Mouse (Mus musculus) spleen, adult 2 months (tissue): ENCODE measurements at regions not wholly inside any gene's neighbourhood (a gene's known extent, or its start where the extent isn't known, plus 50 kb on each side); places are given as distances from the start of the nearest gene placed in this dataset.

Source experiments
- DNase-seq, 2 experiments: peaks; one replicate each; pipeline versions ENCODE4 v3.0.0 to v3.0.0-alpha.2; 2012 to 2021; ENCODE audit warnings: low spot score in 2 of 2, low read depth in 1 of 2
- H3K27ac ChIP-seq: fragments of 200-500 bp; 2 replicates; pipeline ENCODE4 v1.5.1; 2012; ENCODE audit warnings: low read length, inconsistent platforms; ENCODE audit not compliant: insufficient read depth
- H3K27me3 ChIP-seq: fragments of 200-500 bp; 2 replicates; pipeline ENCODE4 v1.6.1; 2012; ENCODE audit warnings: mild to moderate bottlenecking, moderate library complexity, low read length, inconsistent platforms; ENCODE audit not compliant: control insufficient read depth, insufficient read depth
- H3K36me3 ChIP-seq: fragments of 200-500 bp; 2 replicates; pipeline ENCODE4 v1.6.1; 2012; ENCODE audit warnings: mild to moderate bottlenecking, low read length, inconsistent platforms; ENCODE audit not compliant: control insufficient read depth, insufficient read depth
- H3K4me1 ChIP-seq: fragments of 200-500 bp; 2 replicates; pipeline ENCODE4 v1.6.1; 2011; ENCODE audit warnings: inconsistent platforms; ENCODE audit not compliant: control insufficient read depth, insufficient read depth, insufficient read length
- H3K4me3 ChIP-seq: fragments of 200-500 bp; 2 replicates; pipeline ENCODE4 v1.5.1; 2011; ENCODE audit warnings: mild to moderate bottlenecking, inconsistent platforms; ENCODE audit not compliant: insufficient read depth, insufficient read length; ENCODE audit errors: extremely low read depth
- CTCF ChIP-seq: fragments of 200-500 bp; IDR thresholded peaks from 2 replicates; pipeline ENCODE4 v1.5.1; 2011; ENCODE audit warnings: mild to moderate bottlenecking, inconsistent platforms; ENCODE audit not compliant: insufficient read depth, insufficient read length, insufficient replicate concordance; ENCODE audit errors: extremely low read depth
- POLR2A ChIP-seq: fragments of 200-500 bp; IDR thresholded peaks from 2 replicates; pipeline ENCODE4 v1.6.1; 2011; ENCODE audit warnings: low read depth, low read length, inconsistent platforms
- WGBS: fragments of 180-500 bp; shearing (Covaris S2); methylation state at CpG from one replicate; pipeline ENCODE4 v1.1.7; 2018; 5-methylcytosine and 5-hydroxymethylcytosine counted together

- 31% methylated on average over 1 of the region's 1 CpGs for WGBS
- TF ChIP-seq CTCF (no peak), POLR2A (no peak)
- Histone ChIP-seq H3K27ac (no peak overlapping the region), H3K27me3 (no peaks in the 10 kb centered on the region), H3K36me3 (no peaks in the 10 kb centered on the region), H3K4me3 (no peak overlapping the region), H3K4me1 (peaks cover 4% of the 10 kb centered on the region; the same call in 1 of the 2 replicates)
- DNase-seq: no peak
These were observed 99.9 kb upstream of the Irf2bp2 start for GRCm38 (mm10) chr8:126693642-126694041.

- Histone ChIP-seq H3K27me3 (no peaks in the 10 kb centered on the region), H3K4me3 (no peak overlapping the region), H3K27ac (no peak overlapping the region), H3K4me1 (0 out of 2 replicates have a peak, but pooled peaks cover 2% of the 10 kb centered on the region), H3K36me3 (no peaks in the 10 kb centered on the region)
- DNase-seq: no peak
- WGBS: 93% methylated on average over 3 of the region's 3 CpGs
- TF ChIP-seq CTCF (no peak), POLR2A (no peak)
These were observed 98.9 kb upstream of the Irf2bp2 start for GRCm38 (mm10) chr8:126692711-126693110.

- 0 out of 2 replicates have a peak, but pooled peaks cover 2% of the 10 kb centered on the region for H3K4me1 ChIP-seq
- WGBS: 60% methylated on average over 3 of the region's 3 CpGs
- no peak for TF ChIP-seq POLR2A
- TF ChIP-seq CTCF: no peak
- DNase-seq: no peak
- no peak overlapping the region for H3K4me3 ChIP-seq
- no peak overlapping the region for H3K27ac ChIP-seq
- H3K36me3 ChIP-seq: no peaks in the 10 kb centered on the region
- H3K27me3 ChIP-seq: no peaks in the 10 kb centered on the region
These were observed 98.5 kb upstream of the Irf2bp2 start for GRCm38 (mm10) chr8:126692263-126692662.

- TF ChIP-seq CTCF (no peak), POLR2A (no peak)
- 77% methylated on average over 5 of the region's 5 CpGs for WGBS
- no peak for DNase-seq
These were observed 94.7 kb upstream of the Irf2bp2 start for GRCm38 (mm10) chr8:126688450-126688849.

GRCm38 (mm10) chr8:126688014-126688413 is 94.2 kb upstream of the Irf2bp2 start:
- Histone ChIP-seq H3K4me1 (0 out of 2 replicates have a peak, but pooled peaks cover 2% of the 10 kb centered on the region), H3K36me3 (no peaks in the 10 kb centered on the region), H3K4me3 (no peak overlapping the region), H3K27me3 (no peaks in the 10 kb centered on the region), H3K27ac (no peak overlapping the region)
- DNase-seq: no peak
- TF ChIP-seq POLR2A: no peak
- TF ChIP-seq CTCF: no peak
- WGBS: 73% methylated on average over 6 of the region's 6 CpGs

More at GRCm38 (mm10) chr8:126688450-126688849, 94.7 kb upstream of the Irf2bp2 start:
- 0 out of 2 replicates have a peak, but pooled peaks cover 2% of the 10 kb centered on the region for H3K4me1 ChIP-seq
- no peaks in the 10 kb centered on the region for H3K27me3 ChIP-seq
- H3K4me3 ChIP-seq: no peak overlapping the region
- no peak overlapping the region for H3K27ac ChIP-seq
- H3K36me3 ChIP-seq: no peaks in the 10 kb centered on the region

- 84% methylated on average over 4 of the region's 4 CpGs for WGBS
- DNase-seq: no peak
- TF ChIP-seq CTCF (no peak), POLR2A (no peak)
These were observed 93.0 kb upstream of the Irf2bp2 start for GRCm38 (mm10) chr8:126686827-126687226.

GRCm38 (mm10) chr8:126685365-126685764 is 91.6 kb upstream of the Irf2bp2 start:
- no peaks in the 10 kb centered on the region for H3K36me3 ChIP-seq
- no peak for TF ChIP-seq POLR2A
- TF ChIP-seq CTCF: no peak
- WGBS: 95% methylated on average over 6 of the region's 6 CpGs
- no peak for DNase-seq
- H3K4me3 ChIP-seq: no peak overlapping the region
- no peak overlapping the region for H3K27ac ChIP-seq
- H3K27me3 ChIP-seq: no peaks in the 10 kb centered on the region
- no peaks in the 10 kb centered on the region for H3K4me1 ChIP-seq

More at GRCm38 (mm10) chr8:126686827-126687226, 93.0 kb upstream of the Irf2bp2 start:
- Histone ChIP-seq H3K4me1 (no peaks in the 10 kb centered on the region), H3K4me3 (no peak overlapping the region), H3K27ac (no peak overlapping the region), H3K27me3 (no peaks in the 10 kb centered on the region), H3K36me3 (no peaks in the 10 kb centered on the region)
